Mouse (Mus musculus): ENCODE data around the gene Atxn1. TPM values are rescaled to one million over a fixed set of nuclear protein-coding genes. Genes with fewer than 3 reads are reported as not detected.

The Atxn1 gene
- total and polyA plus RNA-seq, 3 experiments = 8.0 to 13.1 (median 9.7) TPM

DNA sequence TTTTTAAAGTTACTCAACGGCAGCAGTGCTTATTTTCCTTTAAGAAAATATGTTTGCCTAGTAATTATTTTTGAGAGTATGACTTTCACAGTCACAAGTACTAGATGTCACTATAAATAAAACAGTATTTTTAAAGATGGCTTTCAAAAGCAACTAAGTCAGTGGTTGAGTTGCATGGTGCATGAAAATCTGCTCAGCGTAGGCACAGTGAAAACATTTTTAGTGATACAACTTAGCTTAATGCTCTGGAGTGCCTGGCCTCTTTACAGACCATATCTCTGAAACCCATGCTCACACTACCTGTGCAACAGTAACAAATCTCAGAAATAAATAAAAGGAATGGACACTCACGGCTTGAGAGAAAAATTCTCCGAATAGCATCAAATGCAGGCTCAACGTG lies 241.9 kb downstream of the Atxn1 start:
- no peak for TF ChIP-seq UBTF (IDR thresholded peaks at IDR 0.05; ENCODE audit: low read depth, low read length)
- TF ChIP-seq HCFC1 (IDR thresholded peaks at IDR 0.05; ENCODE audit: low read depth, low read length) = no peak
- no peak for TF ChIP-seq CHD1 (IDR thresholded peaks at IDR 0.05; ENCODE audit: low read depth, low read length)
- H3K4me2 ChIP-seq (ENCODE audit: insufficient read depth, low read depth, poor library complexity, severe bottlenecking) = no peak overlapping the region

DNA sequence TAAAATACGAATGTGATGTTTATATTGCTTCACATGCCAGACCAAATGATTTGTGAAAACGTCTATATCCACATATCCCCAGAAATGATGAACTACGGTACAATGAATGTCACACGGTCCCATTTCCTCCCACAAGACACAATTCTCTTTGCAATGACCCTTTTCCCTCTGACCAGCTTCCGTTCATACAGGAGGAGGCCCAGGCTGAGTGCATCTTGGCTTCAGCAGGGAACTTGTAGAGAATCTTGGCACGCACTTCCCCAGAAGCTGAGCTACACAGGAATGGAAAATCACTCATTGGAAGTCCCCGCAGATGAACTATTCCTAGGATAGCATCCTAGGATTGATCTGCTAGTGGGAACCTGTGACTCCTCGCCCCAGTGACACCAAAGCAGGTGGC lies 243.2 kb downstream of the Atxn1 start:
- dilution Hi-C loops (cut with MboI; ENCODE audit: extremely low pct_ligation_motif_present, extremely low pct_unique_long_range_greater_than_20kb, low sequenced_read_pairs) = no loop called here

More for the DNA sequence above, 241.9 kb downstream of the Atxn1 start:
- Histone ChIP-seq H3K9me3 (replicated peaks; ENCODE audit: low read length) (no peaks in the 10 kb centered on the region), H3K9ac (ENCODE audit: insufficient read depth, low read depth) (no peak overlapping the region), H3K27ac (ENCODE audit: insufficient read depth, low read depth) (no peak overlapping the region), H3K27me3 (replicated peaks) (no peaks in the 10 kb centered on the region), H3K79me2 (replicated peaks; ENCODE audit: control insufficient read depth, extremely low read depth, insufficient read depth, poor library complexity, severe bottlenecking) (peaks cover 2% of the 10 kb centered on the region; the same call in 1 of the 2 replicates), H3K36me3 (replicated peaks in 1 of 2; ENCODE audit: control insufficient read depth in 1 of 2, insufficient read depth in 1 of 2, low read length in 1 of 2) (peaks cover 7 to 85% of the 10 kb centered on the region in 2 experiments), H3K4me1 (ENCODE audit: control insufficient read depth in 1 of 2, insufficient read depth in 2 of 2) (peaks cover 20 to 48% of the 10 kb centered on the region in 2 experiments), H3K4me3 (replicated peaks in 1 of 3; ENCODE audit: low read depth in 2 of 3, low read length in 2 of 3, poor library complexity in 1 of 3) (no peak overlapping the region)
- dilution Hi-C loops (cut with MboI; ENCODE audit: extremely low pct_ligation_motif_present, extremely low pct_unique_long_range_greater_than_20kb, low sequenced_read_pairs) = no loop called here
- DNase-seq (ENCODE audit: extremely low read depth) = no peak
- in situ Hi-C loops (cut with MboI; ENCODE audit: low pct_ligation_motif_present, low pct_unique_long_range_greater_than_20kb, low sequenced_read_pairs) = no loop called here

DNA sequence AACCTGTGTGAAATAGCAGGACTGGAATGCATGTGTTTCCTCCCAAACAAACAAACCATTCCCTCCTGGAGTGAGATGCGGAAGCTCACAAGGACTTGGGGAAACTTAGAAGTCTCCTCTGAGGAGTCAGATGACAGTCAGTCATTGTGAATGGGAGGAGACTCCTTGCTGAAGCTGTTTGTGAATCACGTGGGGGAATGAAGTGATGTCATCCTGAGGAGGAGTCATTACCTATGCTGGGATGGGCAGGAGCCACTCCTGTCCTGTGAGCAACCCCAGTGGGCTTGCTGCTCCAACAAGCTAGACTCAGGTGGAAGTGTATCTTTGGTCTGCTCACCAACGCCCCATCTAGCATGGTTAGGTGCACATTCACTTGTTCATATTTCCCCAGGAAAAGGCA lies 246.0 kb downstream of the Atxn1 start:
- DNase-seq (ENCODE audit: extremely low read depth) = peak; percentile 34
- Histone ChIP-seq H3K36me3 (replicated peaks in 1 of 2; ENCODE audit: control insufficient read depth in 1 of 2, insufficient read depth in 1 of 2, low read length in 1 of 2) (peaks cover 12 to 80% of the 10 kb centered on the region in 2 experiments), H3K4me1 (ENCODE audit: control insufficient read depth in 1 of 2, insufficient read depth in 2 of 2) (peaks cover 3 to 13% of the 10 kb centered on the region in 2 experiments; a peak in 2 of 4 replicates), H3K27ac (ENCODE audit: insufficient read depth, low read depth) (no peak overlapping the region), H3K4me3 (replicated peaks in 1 of 3; ENCODE audit: low read depth in 2 of 3, low read length in 2 of 3, poor library complexity in 1 of 3) (no peak overlapping the region), H3K27me3 (replicated peaks) (no peaks in the 10 kb centered on the region), H3K9me3 (replicated peaks; ENCODE audit: low read length) (no peaks in the 10 kb centered on the region), H3K79me2 (replicated peaks; ENCODE audit: control insufficient read depth, extremely low read depth, insufficient read depth, poor library complexity, severe bottlenecking) (peaks cover 3% of the 10 kb centered on the region; the same call in 1 of the 2 replicates), H3K4me2 (ENCODE audit: insufficient read depth, low read depth, poor library complexity, severe bottlenecking) (no peak overlapping the region), H3K9ac (ENCODE audit: insufficient read depth, low read depth) (no peak overlapping the region)
- in situ Hi-C loops (cut with MboI; ENCODE audit: low pct_ligation_motif_present, low pct_unique_long_range_greater_than_20kb, low sequenced_read_pairs) = no loop called here
- dilution Hi-C loops (cut with MboI; ENCODE audit: extremely low pct_ligation_motif_present, extremely low pct_unique_long_range_greater_than_20kb, low sequenced_read_pairs) = no loop called here
- TF ChIP-seq USF1 (IDR thresholded peaks at IDR 0.05; ENCODE audit: low read depth, low read length) (peak; percentile 43), KAT2A (IDR thresholded peaks at IDR 0.05; ENCODE audit: insufficient replicate concordance, low read length) (no peak)

More for the DNA sequence above, 243.2 kb downstream of the Atxn1 start:
- peaks cover 7 to 83% of the 10 kb centered on the region in 2 experiments for H3K36me3 ChIP-seq (replicated peaks in 1 of 2; ENCODE audit: control insufficient read depth in 1 of 2, insufficient read depth in 1 of 2, low read length in 1 of 2)
- peaks cover 12 to 35% of the 10 kb centered on the region in 2 experiments for H3K4me1 ChIP-seq (ENCODE audit: control insufficient read depth in 1 of 2, insufficient read depth in 2 of 2)
- no peak for DNase-seq (ENCODE audit: extremely low read depth)
- H3K79me2 ChIP-seq (replicated peaks; ENCODE audit: control insufficient read depth, extremely low read depth, insufficient read depth, poor library complexity, severe bottlenecking) = peaks cover 5% of the 10 kb centered on the region; the same call in 1 of the 2 replicates
- H3K4me2 ChIP-seq (ENCODE audit: insufficient read depth, low read depth, poor library complexity, severe bottlenecking) = no peak overlapping the region
- no peak overlapping the region for H3K27ac ChIP-seq (ENCODE audit: insufficient read depth, low read depth)
- in situ Hi-C loops (cut with MboI; ENCODE audit: low pct_ligation_motif_present, low pct_unique_long_range_greater_than_20kb, low sequenced_read_pairs) = no loop called here
- H3K27me3 ChIP-seq (replicated peaks) = no peaks in the 10 kb centered on the region
- H3K9me3 ChIP-seq (replicated peaks; ENCODE audit: low read length) = no peaks in the 10 kb centered on the region
- H3K9ac ChIP-seq (ENCODE audit: insufficient read depth, low read depth) = no peak overlapping the region
- TF ChIP-seq GABPA (IDR thresholded peaks at IDR 0.05; ENCODE audit: insufficient replicate concordance, low read depth, low read length) = no peak
- no peak for TF ChIP-seq USF1 (IDR thresholded peaks at IDR 0.05; ENCODE audit: low read depth, low read length)
- no peak for TF ChIP-seq SMC3 (IDR thresholded peaks at IDR 0.05; ENCODE audit: low read depth, low read length)
- H3K4me3 ChIP-seq (replicated peaks in 1 of 3; ENCODE audit: low read depth in 2 of 3, low read length in 2 of 3, poor library complexity in 1 of 3) = no peak overlapping the region
